Mouse (Mus musculus) heart, embryonic 14.5 days (tissue): Measurements from ENCODE around the gene Atg5. TPM values are rescaled to one million over a fixed set of nuclear protein-coding genes. Genes with fewer than 3 reads are reported as not detected.

ENCODE experiments used
- microRNA counts: library from miRNA; unstranded; fragments of <30 nt; microRNA quantifications from one replicate; lab custom pipeline; 2016
- microRNA-seq: library from miRNA; unstranded; fragments of <30 nt; microRNA quantifications from one replicate; pipeline ENCODE4, GENCODE M21; 2016
- polyA plus RNA-seq: library from polyadenylated mRNA; unstranded; fragments of >200 nt; fragmentation: Nextera tagmentation; extraction: Ambion mirVana; gene quantifications from 2 replicates; pipeline ENCODE4 v1.2.1, GENCODE M21; 2014

Atg5 gene
- polyA plus RNA-seq, 1 experiment from 2014 or later, result 23.9 TPM

MicroRNAs within 50 kb of the gene (microRNA counts, 519-probe panel; counts per million panel counts)
- microRNA mmu-miR-1929 (lab: Ali Mortazavi, UCI), result 322 counts per million, percentile 70 among the panel's probes with 10 or more counts

Small RNA genes within 50 kb of the gene (microRNA-seq; reads per million reads assigned to microRNA genes)
- 1.4 reads per million for gene Mir1929

Other genes with a start within 250 kb of the Atg5 start
- 0.16 and 0.30 TPM in 2 replicates for gene Crybg1, start 119.5 kb upstream of the Atg5 start, polyA plus RNA-seq